Comparison of ENCODE assay signal across 8 mouse cellular contexts in genomic region chr6:71271389-71272315, GRCm38 (mm10). TPM values are rescaled to one million over a fixed set of nuclear protein-coding genes. Genes with fewer than 3 reads are reported as not detected.
A peak's percentile ranks its signal among the peaks of the same experiment; 100 is the strongest.
DNase-seq lines count a peak whose midpoint lies in the region; ATAC-seq lines count a peak whose summit lies in the region.

Krcc1 (plus strand) TSS chr6:71271677.

- peaks cover 4% of the 10 kb centered on the region; the same call in 1 of the 2 replicates for H3K4me1 ChIP-seq in intestine, embryonic 14.5 days (replicated peaks; ENCODE audit: control insufficient read depth, insufficient read depth, low read length)

- intact Hi-C loops in left cerebral cortex, postnatal 14 days (cut with DNase I): loop anchor here (5.0 kb wide), 1 partner anchor 104 kb away; no protein-coding TSS in a partner anchor

- no peaks in the 10 kb centered on the region for H3K36me3 ChIP-seq in intestine, embryonic 14.5 days (ENCODE audit: control insufficient read depth, insufficient read depth, low read length)

- peak within 1 kb of the TSS; percentile 76 for H3K4me2 ChIP-seq in intestine, embryonic 14.5 days (ENCODE audit: low read length)

- peak within 1 kb of the TSS; percentile 99 for H3K9ac ChIP-seq in intestine, embryonic 14.5 days (ENCODE audit: low read length)

- peak within 1 kb of the TSS; percentile 97 for H3K27ac ChIP-seq in intestine, embryonic 14.5 days (ENCODE audit: low read depth)

- peak; percentile 95 for ATAC-seq in intestine, embryonic 14.5 days (replicated peaks; ENCODE audit: low FRiP score, low TSS enrichment, low read depth)

- H3K4me3 ChIP-seq in intestine, embryonic 14.5 days (ENCODE audit: low read depth, low read length): peak within 1 kb of the TSS; percentile 95

- no peaks in the 10 kb centered on the region for H3K27me3 ChIP-seq in intestine, embryonic 14.5 days (replicated peaks; ENCODE audit: control insufficient read depth, insufficient read depth, low read length)

- WGBS in intestine, embryonic 14.5 days: under 1% methylated on average over 71 of the region's 84 CpGs

- peak; percentile 97 for DNase-seq in adrenal gland, adult 18-20 months (ENCODE audit: low spot score in 2 of 2)
- DNase-seq in embryo, embryonic 11 days: peak; percentile 98
- peak; percentile 98 for DNase-seq in gastrocnemius, postnatal 25 days
- peak; percentile 97 for DNase-seq in intestine, embryonic 14.5 days (ENCODE audit: low spot score)
- DNase-seq in left cerebral cortex, postnatal 14 days (ENCODE audit: low spot score in 2 of 2): peak; percentile 96
- peak; percentile 96 for DNase-seq in mesoderm, embryonic 11.5 days (ENCODE audit: low read depth, low spot score)
- DNase-seq in right cerebral cortex, postnatal 36 days (ENCODE audit: low spot score in 2 of 2): peak; percentile 94
- DNase-seq in yolk sac, embryonic 10.5 days (ENCODE audit: low spot score): peak; percentile 98

- H3K9me3 ChIP-seq in intestine, embryonic 14.5 days (ENCODE audit: control insufficient read depth, low read length): no peaks in the 10 kb centered on the region

RNA-seq across cellular contexts. Expression of gene Krcc1, which starts in this region (rescaled TPM):
- 10 to 100 TPM; 67.0 to 79.3 TPM for total RNA-seq in adrenal gland, adult 18-20 months (2021)
- 10 to 100 TPM; 23.2 to 27.4 TPM for total RNA-seq in gastrocnemius, postnatal 25 days (2021)
- polyA plus RNA-seq in intestine, embryonic 14.5 days (2014; fragmentation: Nextera tagmentation; extraction: Ambion mirVana): 49.6 and 55.7 TPM in 2 replicates
- total RNA-seq in left cerebral cortex, postnatal 14 days (2021): 10 to 100 TPM; 14.2 to 15.0 TPM

Comparison
In these comparisons a context has a peak if more than half of its experiments do, and no peak if none do; other contexts are left out.
1. Peak in every context shown above with its lines: DNase-seq, ATAC-seq, H3K4me3 ChIP-seq and H3K27ac ChIP-seq.